8 mouse cellular contexts compared by ENCODE assay signal in genomic region chr4:106375857-106376256, GRCm38 (mm10). TPM values are rescaled to one million over a fixed set of nuclear protein-coding genes. Genes with fewer than 3 reads are reported as not detected.
DNase-seq lines count a peak whose midpoint lies in the region; ATAC-seq and TF ChIP-seq lines count a peak whose summit lies in the region.

No protein-coding gene starts in this region.

- ATAC-seq in hindbrain, embryonic 11.5 days (ENCODE audit: low FRiP score) = no peak
- no peak for ATAC-seq in hindbrain, embryonic 16.5 days
- ATAC-seq in embryonic facial prominence, embryonic 14.5 days (ENCODE audit: low read depth) = no peak
- no peak for ATAC-seq in midbrain, postnatal 0 days (ENCODE audit: low FRiP score)

- no peaks in the 10 kb centered on the region for H3K27me3 ChIP-seq in hindbrain, embryonic 11.5 days (ENCODE audit: control insufficient read depth, insufficient read depth, low read length)
- H3K27me3 ChIP-seq in hindbrain, embryonic 16.5 days (replicated peaks; ENCODE audit: control insufficient read depth, insufficient read depth, low read length) = no peaks in the 10 kb centered on the region
- no peaks in the 10 kb centered on the region for H3K27me3 ChIP-seq in embryonic facial prominence, embryonic 14.5 days (replicated peaks; ENCODE audit: control insufficient read depth, insufficient read depth, low read length)
- no peaks in the 10 kb centered on the region for H3K27me3 ChIP-seq in midbrain, postnatal 0 days (ENCODE audit: insufficient read depth, low read length)
- no peaks in the 10 kb centered on the region for H3K27me3 ChIP-seq in splenic B cell, adult 2 months (ENCODE audit: control insufficient read depth, insufficient read depth, low read length, poor library complexity, severe bottlenecking)

- H3K36me3 ChIP-seq in hindbrain, embryonic 11.5 days (ENCODE audit: control insufficient read depth, insufficient read depth, low read length) = peaks cover 3% of the 10 kb centered on the region; the same call in 1 of the 2 replicates
- peaks cover 24% of the 10 kb centered on the region for H3K36me3 ChIP-seq in hindbrain, embryonic 16.5 days (ENCODE audit: control insufficient read depth, insufficient read depth, low read length)
- H3K36me3 ChIP-seq in embryonic facial prominence, embryonic 14.5 days (ENCODE audit: control insufficient read depth, insufficient read depth, low read length) = peaks cover 76% of the 10 kb centered on the region
- H3K36me3 ChIP-seq in midbrain, postnatal 0 days (ENCODE audit: insufficient read depth, low read length) = peaks cover 42% of the 10 kb centered on the region
- H3K36me3 ChIP-seq in splenic B cell, adult 2 months (ENCODE audit: control insufficient read depth, insufficient read depth, low read length, poor library complexity, severe bottlenecking) = peaks cover 14% of the 10 kb centered on the region

- peak; percentile 96 for TF ChIP-seq CTCF in midbrain, postnatal 0 days (IDR thresholded peaks at IDR 0.05)

- H3K4me3 ChIP-seq in hindbrain, embryonic 11.5 days (ENCODE audit: low read depth, low read length) = no peak overlapping the region
- no peak overlapping the region for H3K4me3 ChIP-seq in hindbrain, embryonic 16.5 days (ENCODE audit: low read length)
- H3K4me3 ChIP-seq in embryonic facial prominence, embryonic 14.5 days (ENCODE audit: low read depth, low read length) = no peak overlapping the region
- H3K4me3 ChIP-seq in midbrain, postnatal 0 days (ENCODE audit: low read depth, low read length) = no peak overlapping the region

- 57% methylated on average over 1 of the region's 1 CpGs for WGBS in hindbrain, embryonic 11.5 days
- WGBS in hindbrain, embryonic 16.5 days = 42% methylated on average over 1 of the region's 1 CpGs
- 29% methylated on average over 1 of the region's 1 CpGs for WGBS in embryonic facial prominence, embryonic 14.5 days
- WGBS in midbrain, postnatal 0 days = 40% methylated on average over 1 of the region's 1 CpGs

- no peak overlapping the region for H3K9ac ChIP-seq in hindbrain, embryonic 11.5 days (ENCODE audit: low read depth, low read length)
- H3K9ac ChIP-seq in hindbrain, embryonic 16.5 days (ENCODE audit: low read depth, low read length) = no peak overlapping the region
- no peak overlapping the region for H3K9ac ChIP-seq in embryonic facial prominence, embryonic 14.5 days (ENCODE audit: low read depth, low read length)
- no peak overlapping the region for H3K9ac ChIP-seq in midbrain, postnatal 0 days (replicated peaks; ENCODE audit: low read length, poor library complexity, severe bottlenecking)

- DNase-seq in hindbrain, embryonic 11.5 days (ENCODE audit: low spot score) = peak; percentile 87
- peak; percentile 44 to 69 for DNase-seq in adrenal gland, postnatal 4 days (ENCODE audit: low spot score in 2 of 2)
- DNase-seq in embryonic facial prominence, embryonic 14.5 days (ENCODE audit: low spot score) = peak; percentile 88
- peak; percentile 86 to 90 for DNase-seq in heart, postnatal 14 days
- DNase-seq in left cerebral cortex, adult 18-20 months (ENCODE audit: low spot score in 2 of 2) = peak; percentile 86 to 88
- DNase-seq in midbrain, postnatal 0 days (ENCODE audit: low spot score) = peak; percentile 92
- peak; percentile 88 for DNase-seq in splenic B cell, adult 2 months (ENCODE audit: low read depth, low spot score)

- no peak overlapping the region for H3K27ac ChIP-seq in hindbrain, embryonic 11.5 days (ENCODE audit: low read depth, low read length)
- no peak overlapping the region for H3K27ac ChIP-seq in hindbrain, embryonic 16.5 days (ENCODE audit: low read depth, low read length)
- no peak overlapping the region for H3K27ac ChIP-seq in embryonic facial prominence, embryonic 14.5 days (replicated peaks; ENCODE audit: low read depth, low read length)
- H3K27ac ChIP-seq in midbrain, postnatal 0 days (ENCODE audit: low read depth, low read length) = no peak overlapping the region

- intact Hi-C loops in heart, postnatal 14 days (cut with DNase I) = loop anchor here (1.0 to 5.0 kb wide), 2 partner anchors 148 to 1224 kb away; no protein-coding TSS in a partner anchor

- H3K9me3 ChIP-seq in hindbrain, embryonic 11.5 days (ENCODE audit: control insufficient read depth, low read length) = no peaks in the 10 kb centered on the region
- H3K9me3 ChIP-seq in hindbrain, embryonic 16.5 days (ENCODE audit: control insufficient read depth, low read length) = no peaks in the 10 kb centered on the region
- no peaks in the 10 kb centered on the region for H3K9me3 ChIP-seq in embryonic facial prominence, embryonic 14.5 days (ENCODE audit: control insufficient read depth, low read length)
- H3K9me3 ChIP-seq in midbrain, postnatal 0 days (ENCODE audit: low read length) = no peaks in the 10 kb centered on the region

- H3K4me2 ChIP-seq in hindbrain, embryonic 11.5 days (replicated peaks; ENCODE audit: low read depth, low read length) = no peak overlapping the region
- H3K4me2 ChIP-seq in hindbrain, embryonic 16.5 days (ENCODE audit: low read length) = no peak overlapping the region
- no peak overlapping the region for H3K4me2 ChIP-seq in embryonic facial prominence, embryonic 14.5 days (ENCODE audit: low read depth, low read length)
- no peak overlapping the region for H3K4me2 ChIP-seq in midbrain, postnatal 0 days (ENCODE audit: low read depth, low read length, poor library complexity, severe bottlenecking)

- H3K4me1 ChIP-seq in hindbrain, embryonic 11.5 days (replicated peaks; ENCODE audit: control insufficient read depth, insufficient read depth, low read length) = no peaks in the 10 kb centered on the region
- H3K4me1 ChIP-seq in hindbrain, embryonic 16.5 days (ENCODE audit: control insufficient read depth, insufficient read depth, low read depth, low read length) = no peaks in the 10 kb centered on the region
- no peaks in the 10 kb centered on the region for H3K4me1 ChIP-seq in embryonic facial prominence, embryonic 14.5 days (ENCODE audit: control insufficient read depth, insufficient read depth, low read length)
- H3K4me1 ChIP-seq in midbrain, postnatal 0 days (ENCODE audit: insufficient read depth, low read length) = no peaks in the 10 kb centered on the region

RNA-seq across cellular contexts. Expression of gene Usp24, which starts 59.8 kb away (rescaled TPM):
- polyA plus RNA-seq in hindbrain, embryonic 11.5 days (2014; fragmentation: Nextera tagmentation; extraction: Ambion mirVana) = 10.2 and 12.5 TPM in 2 replicates
- polyA plus RNA-seq in hindbrain, embryonic 16.5 days (2015; fragmentation: Nextera tagmentation; extraction: Ambion mirVana) = 5.8 and 7.3 TPM in 2 replicates
- total RNA-seq in adrenal gland, postnatal 4 days (2021) = 10 to 100 TPM; 38.6 to 42.1 TPM
- 10.7 and 10.9 TPM in 2 replicates for polyA plus RNA-seq in embryonic facial prominence, embryonic 14.5 days (2014; fragmentation: Nextera tagmentation; extraction: Ambion mirVana)
- total RNA-seq in heart, postnatal 14 days (2021) = 10 to 100 TPM; 39.4 to 40.3 TPM
- 10 to 100 TPM; 39.3 to 39.4 TPM for total RNA-seq in left cerebral cortex, adult 18-20 months (2021)
- total RNA-seq in midbrain, postnatal 0 days (2014; rRNA removed) = 28.6 and 36.1 TPM in 2 replicates
- 6.6 and 10.2 TPM in 2 replicates for polyA plus RNA-seq in midbrain, postnatal 0 days (2015; fragmentation: Nextera tagmentation; extraction: Ambion mirVana)
